Mouse (Mus musculus) erythroblast, embryonic 14.5 days (primary cell): ENCODE measurements around the gene Capn11. TPM values are rescaled to one million over a fixed set of nuclear protein-coding genes. Genes with fewer than 3 reads are reported as not detected.
A peak's percentile ranks its signal among the peaks of the same experiment; 100 is the strongest.

Experiments
- H3K27me3 ChIP-seq: 2 replicates; pipeline ENCODE4 v1.6.1; 2012; ENCODE audit warnings: inconsistent platforms; ENCODE audit not compliant: control insufficient read depth
- H3K36me3 ChIP-seq: 2 replicates; pipeline ENCODE4 v1.6.1; 2012; ENCODE audit warnings: mild to moderate bottlenecking, inconsistent platforms; ENCODE audit not compliant: control insufficient read depth
- H3K4me1 ChIP-seq: 2 replicates; pipeline ENCODE4 v1.6.1; 2012; ENCODE audit warnings: inconsistent platforms; ENCODE audit not compliant: control insufficient read depth
- H3K4me3 ChIP-seq: replicated peaks from 2 replicates; pipeline ENCODE3; 2012; ENCODE audit warnings: moderate library complexity, mild to moderate bottlenecking, inconsistent platforms
- H3K9me3 ChIP-seq: 2 replicates; pipeline ENCODE4 v1.6.1; 2012; ENCODE audit warnings: low read length, inconsistent platforms, mixed read lengths; ENCODE audit not compliant: control insufficient read depth
- GATA1 ChIP-seq: IDR thresholded peaks from 2 replicates; pipeline ENCODE4 v1.6.1; 2012; ENCODE audit warnings: low read length, inconsistent platforms, mixed read lengths
- TAL1 ChIP-seq: IDR thresholded peaks from 3 replicates; pipeline ENCODE4 v1.6.1; 2012; ENCODE audit warnings: low read length, inconsistent platforms, mixed read lengths
- polyA plus RNA-seq: library from polyadenylated mRNA; stranded (reverse); fragments of >175 nt; gene quantifications from 2 replicates; pipeline ENCODE4 v1.2.3, GENCODE M21; 2012

Gene Capn11
- polyA plus RNA-seq, 1 experiment = not detected

DNA sequence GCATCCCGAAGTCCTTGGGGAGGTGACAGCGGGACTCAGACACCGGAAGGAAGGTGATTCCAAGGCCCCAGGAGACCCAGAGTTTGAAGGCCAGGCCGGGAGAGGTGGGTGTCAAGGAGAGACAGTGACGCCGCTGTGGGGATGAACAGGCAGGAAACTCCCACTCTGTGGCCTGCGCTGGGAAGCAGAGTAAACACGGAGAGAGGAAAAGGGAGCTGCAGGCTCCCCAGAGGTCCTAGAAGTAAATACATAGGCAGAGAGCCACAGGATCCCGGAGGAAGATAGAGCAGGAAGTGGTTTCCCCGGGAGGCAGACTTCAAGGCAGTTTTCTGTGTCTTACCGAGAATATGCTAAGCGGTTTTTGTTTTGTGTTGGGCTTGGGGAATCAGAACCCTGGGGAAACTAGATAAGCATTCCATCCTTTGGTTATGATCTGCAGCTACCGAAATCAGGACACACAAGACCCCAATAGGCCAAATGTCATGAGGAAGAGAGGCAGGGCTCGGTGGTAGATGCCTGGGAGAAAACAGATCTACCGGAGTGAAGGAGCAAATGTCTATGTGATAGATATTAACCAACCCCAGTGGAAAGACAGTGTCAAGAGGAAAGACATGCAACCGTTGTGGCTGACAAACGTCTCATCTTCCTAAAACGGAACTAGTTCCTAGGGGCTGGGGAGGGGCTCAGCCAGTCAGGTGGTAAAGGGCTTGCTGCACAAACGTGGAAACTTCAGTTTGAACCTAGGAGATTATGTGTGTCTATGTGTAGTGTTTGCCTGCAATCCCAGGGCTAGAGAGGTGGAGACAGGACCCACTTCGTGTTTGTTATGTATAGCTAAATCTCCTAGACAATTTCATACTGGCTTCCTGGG, 39.5 kb downstream of the Capn11 start:
- no peaks in the 10 kb centered on the region for H3K27me3 ChIP-seq
- H3K36me3 ChIP-seq = no peaks in the 10 kb centered on the region
- H3K9me3 ChIP-seq = no peaks in the 10 kb centered on the region
- TF ChIP-seq GATA1 (no peak), TAL1 (no peak)
- peaks cover 19% of the 10 kb centered on the region for H3K4me1 ChIP-seq
- H3K4me3 ChIP-seq = peak overlapping the region; percentile 48

DNA sequence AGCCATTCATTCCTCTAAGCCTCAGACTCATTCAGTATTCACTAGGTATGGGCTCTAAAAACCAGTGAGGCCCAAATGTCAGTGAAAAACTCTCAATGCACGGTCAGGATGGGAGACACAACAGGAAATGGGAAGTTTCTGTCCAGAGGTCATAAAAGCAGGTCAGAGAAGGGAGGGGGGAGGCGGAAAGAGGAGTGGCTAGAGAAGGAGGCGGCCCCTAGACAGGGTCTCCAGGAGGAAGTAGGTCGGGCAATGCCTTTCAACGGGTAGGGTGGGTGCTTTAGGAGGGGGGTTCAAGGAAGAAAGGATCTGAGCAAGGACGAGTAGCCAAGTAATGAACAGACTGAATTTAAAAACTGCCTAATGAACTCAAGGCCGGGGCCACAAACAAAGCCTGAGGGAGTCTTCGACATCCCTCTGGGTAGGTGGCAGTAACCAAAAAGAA, 40.2 kb downstream of the Capn11 start:
- Histone ChIP-seq H3K27me3 (no peaks in the 10 kb centered on the region), H3K36me3 (no peaks in the 10 kb centered on the region), H3K4me3 (peak overlapping the region; percentile 48), H3K4me1 (peaks cover 19% of the 10 kb centered on the region), H3K9me3 (no peaks in the 10 kb centered on the region)
- TF ChIP-seq TAL1 (no peak), GATA1 (no peak)

GRCm38 (mm10) chr17:45617655-45618054, 41.5 kb downstream of the Capn11 start:
- Histone ChIP-seq H3K36me3 (no peaks in the 10 kb centered on the region), H3K27me3 (no peaks in the 10 kb centered on the region), H3K4me1 (peaks cover 23% of the 10 kb centered on the region), H3K9me3 (peaks cover 2% of the 10 kb centered on the region; the same call in 1 of the 2 replicates), H3K4me3 (no peak overlapping the region)
- TF ChIP-seq TAL1 (no peak), GATA1 (no peak)

DNA sequence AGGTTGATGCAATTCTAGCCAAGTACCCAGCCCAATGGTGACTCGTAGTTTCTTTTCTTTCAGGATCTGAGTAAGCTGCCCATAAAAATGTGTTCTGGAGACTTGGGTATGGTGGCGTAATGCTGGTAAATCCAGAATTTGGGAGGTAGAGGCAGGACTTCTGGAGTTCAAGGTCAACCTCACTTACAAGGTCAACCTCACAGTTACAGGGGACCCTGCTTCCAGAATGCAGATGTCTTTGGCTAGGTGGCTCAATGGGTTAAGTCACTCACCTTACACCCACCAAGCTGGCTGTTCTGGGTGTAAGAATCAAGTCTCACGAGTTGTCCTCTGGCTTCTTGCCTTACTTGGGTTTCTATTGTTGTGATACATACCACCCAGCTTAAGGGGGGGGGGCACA, 42.4 kb downstream of the Capn11 start:
- Histone ChIP-seq H3K27me3 (no peaks in the 10 kb centered on the region), H3K4me1 (peaks cover 33% of the 10 kb centered on the region), H3K36me3 (no peaks in the 10 kb centered on the region), H3K4me3 (no peak overlapping the region), H3K9me3 (peaks cover 2% of the 10 kb centered on the region; the same call in 1 of the 2 replicates)
- TF ChIP-seq GATA1 (no peak), TAL1 (no peak)

DNA sequence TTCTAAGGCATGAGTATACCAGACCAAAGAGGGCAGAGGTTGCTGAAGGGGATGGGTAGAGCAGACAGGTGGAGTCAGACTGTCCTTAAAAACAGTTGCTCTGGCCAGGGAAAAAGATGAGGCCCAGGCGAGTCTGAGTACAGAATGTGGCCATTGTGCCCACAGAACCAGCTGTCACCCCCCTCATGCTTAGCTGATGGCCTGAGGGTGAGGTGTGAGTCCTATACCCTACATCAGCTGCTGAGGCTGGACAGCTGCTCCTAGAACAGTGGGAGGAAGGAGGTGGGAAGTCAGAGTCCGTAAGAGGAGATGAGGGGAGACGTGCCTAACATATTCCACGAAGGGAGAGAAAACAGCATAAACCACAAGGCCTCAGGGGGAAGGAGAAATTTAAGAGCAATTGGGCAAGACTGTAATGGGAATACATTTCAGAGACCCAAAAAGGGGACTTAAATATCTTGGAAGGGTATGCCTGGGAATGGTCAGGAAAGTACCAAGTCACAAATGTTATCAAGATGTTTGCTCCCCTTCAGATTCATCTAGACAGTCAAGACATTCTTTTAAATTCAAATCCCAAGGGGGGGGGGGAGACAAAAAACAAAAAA, 43.0 kb downstream of the Capn11 start:
- peaks cover 34% of the 10 kb centered on the region for H3K4me1 ChIP-seq
- TF ChIP-seq TAL1 (no peak), GATA1 (no peak)
- H3K27me3 ChIP-seq = no peaks in the 10 kb centered on the region
- no peaks in the 10 kb centered on the region for H3K36me3 ChIP-seq
- peaks cover 2% of the 10 kb centered on the region; the same call in 1 of the 2 replicates for H3K9me3 ChIP-seq
- no peak overlapping the region for H3K4me3 ChIP-seq

GRCm38 (mm10) chr17:45612921-45613320, 46.2 kb downstream of the Capn11 start:
- H3K4me1 ChIP-seq = peaks cover 39% of the 10 kb centered on the region
- no peaks in the 10 kb centered on the region for H3K36me3 ChIP-seq
- peaks cover 2% of the 10 kb centered on the region; the same call in 1 of the 2 replicates for H3K9me3 ChIP-seq
- TF ChIP-seq GATA1 = no peak
- TF ChIP-seq TAL1 = no peak
- H3K4me3 ChIP-seq = no peak overlapping the region
- no peaks in the 10 kb centered on the region for H3K27me3 ChIP-seq

DNA sequence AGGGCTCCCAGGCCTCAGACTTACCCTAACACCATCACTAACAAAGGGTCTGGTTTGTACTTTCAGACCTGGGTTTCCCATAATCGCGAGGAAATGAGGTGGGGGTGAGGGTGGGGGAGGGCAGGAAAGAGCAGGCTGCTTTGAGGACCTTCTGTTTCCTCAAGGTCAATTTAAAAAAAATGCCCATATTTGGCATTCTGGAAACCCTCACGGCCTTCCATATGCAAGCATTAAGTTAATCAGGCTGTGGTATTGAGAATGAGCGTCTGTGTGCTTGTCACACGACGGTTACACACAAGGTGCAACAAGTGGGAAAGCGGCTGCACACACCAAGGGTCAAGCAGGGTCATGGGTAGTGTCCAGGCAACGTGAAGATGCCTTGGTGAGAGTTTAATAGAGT, 47.1 kb downstream of the Capn11 start:
- TF ChIP-seq TAL1 = no peak
- TF ChIP-seq GATA1 = no peak
- H3K4me3 ChIP-seq = no peak overlapping the region
- peaks cover 39% of the 10 kb centered on the region for H3K4me1 ChIP-seq
- H3K9me3 ChIP-seq = peaks cover 2% of the 10 kb centered on the region; the same call in 1 of the 2 replicates
- no peaks in the 10 kb centered on the region for H3K36me3 ChIP-seq
- H3K27me3 ChIP-seq = no peaks in the 10 kb centered on the region

- Histone ChIP-seq H3K4me1 (peaks cover 34% of the 10 kb centered on the region), H3K27me3 (no peaks in the 10 kb centered on the region), H3K4me3 (peak overlapping the region; percentile 43), H3K9me3 (peaks cover 2% of the 10 kb centered on the region; the same call in 1 of the 2 replicates), H3K36me3 (no peaks in the 10 kb centered on the region)
- TF ChIP-seq GATA1 (no peak), TAL1 (peak; percentile 49)
Measured at GRCm38 (mm10) chr17:45610144-45610866, 48.8 kb downstream of the Capn11 start.
